In the genomic region with DNA sequence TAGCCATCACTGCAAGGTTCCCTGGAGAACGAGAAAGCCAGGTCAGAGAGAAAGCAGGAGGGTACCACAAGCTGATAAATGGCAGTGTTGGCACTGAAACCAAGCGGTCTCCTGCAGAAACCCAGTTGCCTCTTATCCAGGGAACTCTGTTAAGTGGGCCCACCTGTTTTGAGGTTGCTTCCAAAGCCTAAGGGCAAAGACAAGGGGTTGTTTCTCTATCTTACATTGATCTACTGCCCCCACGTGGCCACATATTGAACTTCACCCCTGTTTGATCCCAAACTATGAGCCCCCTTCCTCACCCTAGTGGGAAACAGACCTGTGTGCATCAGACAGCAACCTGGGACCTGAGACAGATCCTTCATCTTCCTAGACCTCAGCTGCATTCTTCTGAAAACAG, we compare ENCODE assay signal across 9 mouse cellular contexts. TPM values are rescaled to one million over a fixed set of nuclear protein-coding genes. Genes with fewer than 3 reads are reported as not detected.
DNase-seq lines count a peak whose midpoint lies in the region; ATAC-seq and TF ChIP-seq lines count a peak whose summit lies in the region.
"Had no signal": no experiment of that assay in that cellular context is flagged by ENCODE, and none has a peak within 500 bp of the region (broad histone marks: within the 10 kb centered on the region; RNA-seq: fewer than 3 reads in every experiment).

No protein-coding gene starts in this region.

- H3K9ac ChIP-seq in liver, postnatal 0 days (replicated peaks), result no peak overlapping the region
- H3K9ac ChIP-seq: heart, embryonic 13.5 days had no signal

- H3K4me3 ChIP-seq in embryonic facial prominence, embryonic 10.5 days, result no peak overlapping the region
- H3K4me3 ChIP-seq in heart, embryonic 10.5 days, result no peak overlapping the region
- H3K4me3 ChIP-seq in liver, postnatal 0 days (ENCODE audit: low read depth, low read length), result no peak overlapping the region
- H3K4me3 ChIP-seq: heart, embryonic 13.5 days had no signal

- H3K9me3 ChIP-seq in embryonic facial prominence, embryonic 10.5 days, result peaks cover 3% of the 10 kb centered on the region; the same call in 1 of the 2 replicates
- H3K9me3 ChIP-seq in heart, embryonic 10.5 days, result no peaks in the 10 kb centered on the region
- H3K9me3 ChIP-seq in liver, postnatal 0 days (ENCODE audit: low read length), result no peaks in the 10 kb centered on the region
- H3K9me3 ChIP-seq: heart, embryonic 13.5 days had no signal

- H3K36me3 ChIP-seq in embryonic facial prominence, embryonic 10.5 days (replicated peaks), result no peaks in the 10 kb centered on the region
- H3K36me3 ChIP-seq in heart, embryonic 10.5 days, result no peaks in the 10 kb centered on the region
- no peaks in the 10 kb centered on the region for H3K36me3 ChIP-seq in liver, postnatal 0 days (replicated peaks; ENCODE audit: insufficient read depth, low read length)
- H3K36me3 ChIP-seq: heart, embryonic 13.5 days had no signal

- no peak overlapping the region for H3K4me2 ChIP-seq in liver, postnatal 0 days (ENCODE audit: low read depth, low read length)
- H3K4me2 ChIP-seq: heart, embryonic 13.5 days had no signal

- in situ Hi-C loops in Patski (cut with MboI; ENCODE audit: low pct_unique_long_range_greater_than_20kb), result loop anchor here (5.0 to 10.0 kb wide), 2 partner anchors 194 to 404 kb away; no protein-coding TSS in a partner anchor

- H3K27ac ChIP-seq in embryonic facial prominence, embryonic 10.5 days (replicated peaks), result no peak overlapping the region
- H3K27ac ChIP-seq in heart, embryonic 10.5 days, result no peak overlapping the region
- H3K27ac ChIP-seq in liver, postnatal 0 days (ENCODE audit: low read depth), result no peak overlapping the region
- H3K27ac ChIP-seq: heart, embryonic 13.5 days had no signal

- ATAC-seq in CD4-positive, CD25-positive, alpha-beta regulatory T cell, adult 4 months, result peak; percentile 61
- ATAC-seq in Patski, result no peak
- ATAC-seq in liver, postnatal 0 days, result no peak

- WGBS in embryonic facial prominence, embryonic 10.5 days, result 27% methylated on average over 3 of the region's 3 CpGs
- 33% methylated on average over 3 of the region's 3 CpGs for WGBS in heart, embryonic 10.5 days
- 34% methylated on average over 3 of the region's 3 CpGs for whole genome bisulfite sequencing in liver, postnatal 0 days (ENCODE audit: insufficient replicate concordance)

- peak; percentile 81 for TF ChIP-seq CTCF in Patski (IDR thresholded peaks at IDR 0.05)
- TF ChIP-seq CTCF in liver, postnatal 0 days (IDR thresholded peaks at IDR 0.05; ENCODE audit: low read depth), result peak; percentile 79

- CTCF ChIA-PET in Patski (lab: Charles Lee), result interaction anchor here (0.9 to 1.5 kb wide), 3 partner anchors 33 to 186 kb away, joined by 3 to 5 read pairs (median 3); no protein-coding TSS in a partner anchor

- DNase-seq in Patski (ENCODE audit: low read depth, low spot score), result no peak
- DNase-seq in embryonic facial prominence, embryonic 10.5 days (ENCODE audit: low spot score), result peak; percentile 85
- DNase-seq in heart, embryonic 10.5 days (ENCODE audit: low spot score), result peak; percentile 81
- DNase-seq in kidney, postnatal 25 days, result peak; percentile 58 to 82
- peak; percentile 70 for DNase-seq in liver, postnatal 0 days
- peak; percentile 50 to 69 for DNase-seq in right cerebral cortex, postnatal 10 days (ENCODE audit: low spot score in 2 of 2)
- DNase-seq in urinary bladder, postnatal 25 days (ENCODE audit: low spot score), result peak; percentile 60

- peaks cover 4% of the 10 kb centered on the region for H3K4me1 ChIP-seq in embryonic facial prominence, embryonic 10.5 days
- H3K4me1 ChIP-seq in heart, embryonic 10.5 days, result peaks cover 7% of the 10 kb centered on the region; the same call in 1 of the 2 replicates
- no peaks in the 10 kb centered on the region for H3K4me1 ChIP-seq in liver, postnatal 0 days (ENCODE audit: insufficient read depth)

- no peak for TF ChIP-seq EP300 in liver, postnatal 0 days (IDR thresholded peaks at IDR 0.05; ENCODE audit: low read depth)

- no peaks in the 10 kb centered on the region for H3K27me3 ChIP-seq in Patski
- peaks cover 6% of the 10 kb centered on the region for H3K27me3 ChIP-seq in embryonic facial prominence, embryonic 10.5 days (replicated peaks; ENCODE audit: low read depth, poor library complexity, severe bottlenecking)
- H3K27me3 ChIP-seq in heart, embryonic 10.5 days (ENCODE audit: insufficient read depth, poor library complexity, severe bottlenecking), result peaks cover 6% of the 10 kb centered on the region
- H3K27me3 ChIP-seq in liver, postnatal 0 days (ENCODE audit: insufficient read depth, low read length), result 0 out of 2 replicates have a peak, but pooled peaks cover under 1% of the 10 kb centered on the region

- POLR2A ChIA-PET in Patski (lab: Charles Lee), result interaction anchor here (0.6 kb wide), 1 partner anchor 99 kb away, joined by 3 read pairs; no protein-coding TSS in a partner anchor

RNA-seq across cellular contexts. Expression of a gene that starts 42.2 kb away (rescaled TPM):
- polyA plus RNA-seq in CD4-positive, CD25-positive, alpha-beta regulatory T cell, adult 4 months (2017; shearing (Covaris generic)), result 1 to 10 TPM; 2.0 to 2.3 TPM
- polyA plus RNA-seq in Patski (2021), result 8.8 TPM
- 34.8 and 37.1 TPM in 2 replicates for polyA plus RNA-seq in embryonic facial prominence, embryonic 10.5 days (2016; fragmentation: Nextera tagmentation; extraction: Ambion mirVana)
- polyA plus RNA-seq in heart, embryonic 10.5 days (2016; fragmentation: Nextera tagmentation; extraction: Ambion mirVana), result 14.7 and 25.9 TPM in 2 replicates
- polyA plus RNA-seq in liver, postnatal 0 days (2015; fragmentation: Nextera tagmentation; extraction: Ambion mirVana), result 5.7 and 5.8 TPM in 2 replicates
